Mouse (Mus musculus) adipocyte (in vitro differentiated cells): ENCODE results near the gene Pde1a.

Source experiments
- DNase-seq: peaks from one replicate; pipeline ENCODE4 v3.0.0-alpha.2; 2016; ENCODE audit warnings: low spot score

The Pde1a gene

DNA sequence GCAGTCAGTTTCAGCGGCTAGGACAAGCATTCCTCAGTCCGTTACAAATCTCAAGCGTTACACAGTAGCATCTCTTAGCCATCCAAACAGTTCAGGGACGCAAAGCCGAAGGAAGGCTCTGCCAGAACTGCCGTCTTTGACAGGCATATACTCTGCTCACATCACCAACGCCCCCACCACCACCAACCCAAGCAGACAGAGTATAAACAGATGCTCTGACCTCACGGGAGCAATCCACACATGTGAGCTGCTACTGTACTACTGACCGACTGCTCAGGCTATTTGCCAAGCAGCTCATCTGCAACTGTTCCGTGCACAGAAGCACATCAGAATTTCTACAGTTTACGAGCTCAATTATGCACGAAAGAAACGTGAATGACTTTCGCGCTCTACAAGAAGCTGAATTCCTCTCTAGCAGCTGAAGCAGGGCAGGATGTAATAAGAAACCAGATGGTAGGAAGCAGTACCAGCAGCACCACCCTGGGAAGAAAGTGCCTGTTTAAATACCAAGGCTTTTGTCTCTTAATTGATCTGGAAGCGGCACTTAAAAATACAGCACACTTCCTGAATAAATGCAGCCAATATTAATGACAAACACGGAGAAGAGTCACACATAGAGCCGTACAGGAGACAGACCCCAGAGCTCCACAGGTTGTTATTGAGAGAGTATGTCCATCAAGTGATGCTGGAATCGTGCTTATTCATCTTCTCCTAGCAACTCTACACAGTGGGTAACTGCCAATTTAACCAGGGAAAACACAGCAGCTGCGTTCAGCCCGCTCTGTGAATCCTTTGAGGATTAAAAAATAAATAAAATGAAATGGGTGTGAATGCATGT, at the start of gene Pde1a:
Gene Pde1a (minus strand): TSS at position 598 of the 838 bp plus-strand sequence.
- DNase-seq = no peak

DNA sequence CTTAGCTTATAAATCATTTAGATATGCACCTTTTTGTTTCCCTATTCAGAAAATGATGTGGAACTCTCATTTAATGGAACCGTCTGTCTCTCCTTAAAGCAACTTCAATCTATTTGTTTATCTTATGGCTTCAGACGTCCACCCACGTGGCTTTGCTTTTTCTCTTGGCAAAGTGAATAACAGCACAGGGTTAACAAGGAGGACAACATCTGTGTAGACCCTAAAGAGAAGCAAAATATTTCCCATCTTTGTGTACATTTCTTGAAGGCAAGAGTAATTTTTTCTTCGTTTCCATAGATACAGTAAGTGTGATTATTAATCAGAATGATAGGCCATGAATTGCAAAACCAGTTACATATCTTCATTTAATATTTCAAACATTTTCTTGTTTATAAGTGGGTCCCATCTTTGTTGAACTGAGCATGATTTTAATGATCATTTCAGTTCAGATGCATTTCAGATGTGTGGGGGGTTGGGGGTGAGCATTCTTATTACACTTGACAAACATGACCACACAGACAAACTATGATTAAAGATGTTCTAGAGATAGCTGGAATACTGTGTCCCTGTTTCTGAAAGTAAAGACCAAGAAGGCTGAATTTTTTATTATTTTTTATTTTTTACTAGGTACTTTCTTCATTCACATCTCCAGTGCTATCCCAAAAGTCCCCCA, 49.5 kb upstream of the Pde1a start:
- DNase-seq = no peak

DNA sequence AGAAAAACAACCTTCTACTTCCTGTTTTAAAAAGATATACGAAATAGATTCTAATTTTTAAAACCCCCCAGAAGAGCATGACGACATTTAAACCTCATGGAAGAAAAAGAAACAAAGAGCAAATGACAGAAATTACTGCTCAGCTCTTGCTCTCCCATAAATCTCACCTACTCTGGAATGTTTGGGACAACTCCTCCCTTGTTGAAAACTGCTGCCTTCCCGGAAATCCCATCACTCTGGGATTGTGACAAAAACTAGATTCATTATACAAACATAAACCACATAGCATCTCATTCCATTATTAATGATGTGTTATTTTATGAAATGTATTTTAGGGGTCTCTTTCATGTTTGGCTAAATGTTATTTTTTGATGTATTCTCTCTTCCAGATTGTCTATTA, 48.9 kb upstream of the Pde1a start:
- no peak for DNase-seq

DNA sequence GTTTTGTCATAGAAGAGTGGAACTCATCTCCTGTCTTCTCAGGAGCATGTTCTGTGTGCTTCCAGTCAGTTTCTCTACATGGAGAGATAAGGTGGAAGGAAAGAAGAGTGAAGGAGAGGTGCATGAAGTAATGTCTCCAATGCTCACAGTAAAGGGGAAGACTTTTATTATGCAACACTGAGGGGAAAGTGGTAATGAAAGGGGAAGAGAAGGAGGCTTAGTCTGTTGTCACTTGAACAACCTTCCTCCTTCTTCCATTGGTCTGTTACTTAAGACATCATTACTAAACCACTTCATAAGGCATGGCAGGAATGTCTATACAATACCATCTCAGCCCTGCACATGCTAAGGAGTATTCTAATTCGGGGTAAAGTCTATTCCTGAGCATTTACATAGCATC, 38.8 kb upstream of the Pde1a start:
- DNase-seq = no peak

DNA sequence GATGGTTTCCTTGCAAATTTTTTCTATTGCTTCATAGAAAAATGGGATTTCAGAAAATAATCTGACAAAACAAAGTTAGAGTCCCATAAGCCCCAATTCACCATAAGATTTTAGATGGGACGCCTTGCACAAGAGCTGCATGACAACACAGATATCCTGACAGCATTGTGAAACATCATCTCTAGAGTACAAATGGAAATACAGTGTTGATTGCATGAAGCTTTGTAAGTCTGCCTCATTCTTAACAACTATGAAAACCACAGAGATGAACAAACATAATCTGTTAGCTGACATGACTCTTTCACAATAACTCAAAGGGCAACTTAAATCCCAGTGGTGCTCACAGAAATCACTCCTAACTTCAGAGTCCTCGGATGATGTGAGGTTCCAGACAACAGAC, 29.5 kb upstream of the Pde1a start:
- DNase-seq = peak; percentile 45

DNA sequence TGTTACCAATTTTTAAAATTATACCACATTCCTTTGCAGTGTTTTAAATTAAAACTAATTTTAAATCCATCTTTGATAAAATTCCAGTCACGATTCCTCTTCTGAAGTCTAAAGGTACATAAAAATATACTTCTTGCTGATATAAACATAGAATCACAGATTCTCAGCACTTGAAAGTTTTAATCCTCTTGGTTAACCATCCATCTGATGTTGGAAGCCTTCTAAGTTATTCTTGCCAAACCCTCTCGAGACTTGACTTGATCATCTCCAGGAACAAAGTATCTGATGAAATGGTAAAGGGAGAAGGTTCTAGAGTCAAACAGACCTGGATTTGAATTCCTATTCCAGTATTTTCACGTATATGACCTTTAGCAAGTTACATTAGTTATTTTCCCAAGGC, 28.9 kb upstream of the Pde1a start:
- no peak for DNase-seq

DNA sequence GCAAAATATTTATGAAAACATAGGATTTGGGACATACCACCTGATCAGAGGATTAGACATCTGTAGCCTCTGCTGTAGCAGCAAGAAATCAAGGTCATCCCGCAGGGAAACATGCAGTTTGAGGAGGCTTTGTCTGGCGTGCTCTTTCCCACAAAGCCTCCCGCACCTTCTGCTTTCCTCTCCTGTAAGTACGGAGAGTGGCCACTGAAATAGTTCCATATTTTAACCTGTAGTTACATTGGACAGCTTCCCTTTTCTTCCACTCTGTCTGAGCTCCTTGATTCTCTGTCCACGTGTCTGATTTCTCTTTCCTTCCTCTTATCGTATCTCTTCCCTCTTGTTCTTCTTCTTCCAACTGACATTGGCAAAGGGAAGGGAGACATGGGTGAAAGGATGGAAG, 20.8 kb upstream of the Pde1a start:
- no peak for DNase-seq

DNA sequence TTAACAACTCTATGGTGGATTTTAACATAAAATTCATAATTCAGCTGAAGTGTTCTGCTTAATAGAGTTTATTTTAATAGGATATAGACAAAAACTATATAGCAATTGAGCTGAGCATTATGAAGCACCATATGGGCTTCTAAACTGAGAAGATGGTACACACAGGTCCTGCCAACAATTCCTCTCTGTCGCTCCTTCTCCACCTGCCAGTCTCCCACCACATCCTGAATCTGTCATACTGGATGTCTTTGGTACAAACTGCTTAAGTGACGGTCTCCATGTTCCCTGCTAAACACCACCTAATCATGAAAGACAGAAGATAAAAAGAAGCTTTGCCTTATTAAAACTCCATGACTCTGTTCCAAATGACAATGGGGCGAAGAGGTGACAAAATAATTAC, 20.1 kb upstream of the Pde1a start:
- no peak for DNase-seq

DNA sequence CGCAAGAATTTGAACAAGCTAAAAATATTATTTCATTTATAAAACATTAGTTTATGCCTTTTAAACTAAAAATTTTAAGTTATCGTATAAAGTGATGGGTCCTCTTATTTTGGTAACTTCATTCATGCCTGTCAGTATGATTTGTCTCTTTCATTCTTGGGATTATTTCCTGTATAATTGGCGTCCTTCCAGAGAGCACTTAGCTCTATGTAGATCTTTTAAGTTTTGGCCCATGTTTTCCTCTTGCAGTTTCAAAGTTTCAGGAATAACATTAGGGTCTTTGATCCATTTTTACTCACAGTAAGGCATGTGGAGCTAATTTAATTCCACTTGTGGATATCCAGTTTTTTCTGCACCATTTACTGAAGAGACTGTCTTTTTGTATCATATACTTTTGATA, 5.8 kb upstream of the Pde1a start:
- no peak for DNase-seq

DNA sequence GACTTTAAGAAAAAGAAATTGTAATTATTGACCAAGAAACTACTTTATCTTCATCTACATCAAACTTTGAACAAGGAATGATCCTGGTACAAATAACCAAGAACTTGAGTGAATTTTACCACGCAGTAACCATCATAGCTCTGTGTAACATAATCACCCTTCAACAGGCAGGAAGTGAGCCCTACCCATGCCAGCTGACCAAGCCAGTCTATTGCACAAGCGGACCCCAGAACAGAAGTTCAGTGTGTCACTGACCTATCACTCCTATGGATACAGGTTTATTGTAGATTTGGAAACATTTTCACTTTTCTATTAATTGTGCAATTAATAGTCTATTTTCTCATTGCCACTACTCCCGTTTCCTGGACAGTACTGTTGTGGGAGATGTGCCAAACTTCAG, 3.4 kb upstream of the Pde1a start:
- no peak for DNase-seq

DNA sequence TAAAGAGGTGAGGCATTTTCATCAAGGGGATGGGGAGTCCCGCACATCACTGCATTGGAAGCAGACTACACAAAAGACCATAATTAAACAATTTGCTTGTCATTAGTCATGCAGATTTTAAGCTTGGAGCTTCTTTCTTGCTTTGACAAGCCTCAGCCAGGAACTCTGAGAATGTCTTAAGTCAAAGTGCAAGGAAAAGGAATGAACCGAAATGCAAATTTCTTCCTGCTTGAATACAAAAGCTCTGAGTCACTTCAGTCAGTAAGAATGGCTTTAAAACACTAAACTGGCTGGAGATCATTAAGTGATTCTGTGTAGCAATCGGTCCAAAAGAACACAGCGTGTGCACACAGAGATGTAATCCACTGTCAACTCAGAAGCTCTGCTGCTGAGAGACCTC, 2.6 kb downstream of the Pde1a start:
- DNase-seq = no peak

DNA sequence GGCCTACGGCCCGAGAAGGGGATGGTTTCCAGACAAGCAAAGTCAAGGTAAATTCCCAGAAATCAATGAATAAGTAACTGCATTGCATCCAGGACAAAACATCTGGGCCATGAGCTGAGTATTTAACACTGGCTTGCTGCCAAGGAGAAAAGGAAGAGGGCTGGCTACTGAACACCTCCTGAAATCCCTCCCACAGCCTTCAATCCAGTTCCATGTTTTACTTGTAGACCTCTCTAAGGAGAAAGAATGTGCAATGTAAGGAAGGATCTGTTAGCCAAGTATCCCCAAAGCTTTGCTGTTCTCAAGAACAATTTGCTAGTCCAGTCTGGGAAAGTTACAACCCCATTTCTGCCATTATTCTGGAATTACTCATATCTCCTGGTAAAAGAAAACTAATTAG, 42.4 kb downstream of the Pde1a start:
- no peak for DNase-seq

DNA sequence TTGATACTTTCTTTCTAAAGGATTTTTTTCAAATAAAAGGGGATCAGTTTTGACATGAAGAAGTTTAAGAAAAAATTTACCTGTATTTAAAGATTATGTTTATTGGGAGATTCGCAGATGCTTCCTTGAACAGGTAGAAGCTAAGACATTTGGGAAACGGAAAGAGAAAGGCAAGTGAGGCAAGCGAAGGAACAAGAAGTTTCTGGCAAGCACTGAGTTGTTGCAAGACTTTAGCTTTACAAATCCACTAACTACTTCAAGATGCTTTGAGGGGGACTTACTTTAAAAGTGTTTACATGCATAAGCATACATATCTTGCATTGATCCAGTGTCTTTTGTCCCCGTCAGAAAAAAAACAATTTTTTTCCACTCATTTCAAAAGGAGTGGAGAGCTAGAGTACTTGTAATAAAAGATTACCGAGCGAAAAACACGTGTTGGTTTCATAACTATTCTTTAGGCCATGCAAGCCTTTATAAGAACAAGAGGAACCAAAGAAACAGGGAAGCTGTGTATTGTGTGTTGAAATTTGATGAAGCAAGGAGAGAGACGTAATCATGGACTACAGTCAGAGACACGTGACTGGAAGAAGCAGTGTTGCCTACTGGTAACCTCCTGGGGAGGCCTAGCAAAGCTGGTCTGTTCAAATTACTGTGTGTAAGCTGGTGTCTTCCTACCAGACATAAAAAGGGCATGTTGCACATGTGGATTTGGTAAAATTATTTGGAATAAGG, 49.0 kb downstream of the Pde1a start:
- DNase-seq = no peak

DNA sequence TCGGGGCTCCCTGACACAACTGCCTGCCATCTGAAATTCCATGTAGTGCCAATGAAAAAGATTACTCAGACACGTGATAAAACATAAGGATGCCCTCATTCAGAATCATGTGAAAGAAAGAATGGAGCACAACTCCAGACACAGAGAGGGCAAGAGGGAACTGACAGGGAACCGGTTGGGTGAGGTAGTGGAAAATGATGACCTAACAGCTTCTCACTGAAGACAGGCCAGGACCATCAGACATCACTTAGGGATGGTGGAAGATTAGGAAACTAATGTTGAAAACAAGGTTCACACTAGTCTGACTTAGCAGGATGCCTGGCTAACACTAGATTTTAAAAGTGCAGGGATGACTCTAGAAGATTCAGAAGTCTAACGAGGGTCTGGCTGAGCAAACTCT, 49.6 kb downstream of the Pde1a start:
- DNase-seq = no peak

DNA sequence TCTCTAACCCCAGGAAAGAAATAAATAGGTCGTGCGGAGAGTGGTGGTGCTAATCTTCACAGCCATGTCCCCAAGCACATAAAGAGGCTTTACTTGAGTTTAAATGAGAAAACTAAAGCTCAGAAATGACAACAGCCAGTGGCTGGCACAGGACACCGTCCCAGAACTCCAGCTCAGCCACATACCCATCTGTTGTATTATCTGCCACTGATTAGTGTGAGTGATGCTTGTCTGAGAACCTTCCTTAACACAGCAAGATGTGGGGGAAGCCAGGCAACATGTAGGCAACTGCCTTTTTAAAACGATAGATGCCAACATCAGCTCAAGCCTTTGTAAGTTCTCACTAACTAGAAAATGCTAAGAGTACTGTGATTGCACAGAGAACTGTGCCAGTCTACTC, 52.9 kb downstream of the Pde1a start:
- no peak for DNase-seq

DNA sequence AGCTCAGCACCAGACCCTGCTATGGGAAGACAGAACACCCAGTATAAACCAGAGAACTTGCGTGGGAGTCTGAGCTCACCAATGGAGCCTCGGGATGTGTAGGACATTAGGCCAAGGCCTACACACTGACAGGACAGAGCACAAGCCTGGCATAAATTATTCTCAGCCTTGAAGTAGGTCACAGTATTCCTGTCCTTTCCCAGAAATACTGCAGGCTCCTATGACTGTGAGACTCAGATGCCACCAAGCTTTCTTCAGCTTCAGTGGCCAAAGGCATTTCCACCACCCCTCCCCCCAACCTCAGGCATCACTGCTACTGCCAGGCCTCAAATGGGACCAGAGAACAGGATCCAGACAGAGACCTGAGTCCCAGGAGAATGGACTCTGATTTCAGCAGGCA, 54.7 kb downstream of the Pde1a start:
- DNase-seq = peak; percentile 19

DNA sequence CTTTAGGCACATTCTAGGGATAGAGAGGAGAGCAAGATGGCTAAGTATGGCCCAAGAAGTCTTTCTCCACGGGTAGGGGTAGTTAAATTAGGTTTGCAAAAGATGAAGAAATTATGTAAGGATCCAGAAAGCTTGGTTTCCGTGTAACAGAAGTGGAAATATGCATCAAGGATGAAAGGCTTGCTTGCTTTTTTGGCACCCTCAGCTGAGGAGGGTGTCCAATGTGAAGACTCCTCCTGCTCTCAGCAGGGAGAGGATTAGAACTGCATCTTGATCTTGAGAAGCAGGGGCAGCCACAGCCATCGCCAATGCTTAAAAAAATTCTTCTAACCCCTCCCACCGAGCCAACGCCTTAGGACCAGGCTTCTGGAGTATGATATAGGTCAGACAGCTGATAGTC, 55.2 kb downstream of the Pde1a start:
- no peak for DNase-seq

DNA sequence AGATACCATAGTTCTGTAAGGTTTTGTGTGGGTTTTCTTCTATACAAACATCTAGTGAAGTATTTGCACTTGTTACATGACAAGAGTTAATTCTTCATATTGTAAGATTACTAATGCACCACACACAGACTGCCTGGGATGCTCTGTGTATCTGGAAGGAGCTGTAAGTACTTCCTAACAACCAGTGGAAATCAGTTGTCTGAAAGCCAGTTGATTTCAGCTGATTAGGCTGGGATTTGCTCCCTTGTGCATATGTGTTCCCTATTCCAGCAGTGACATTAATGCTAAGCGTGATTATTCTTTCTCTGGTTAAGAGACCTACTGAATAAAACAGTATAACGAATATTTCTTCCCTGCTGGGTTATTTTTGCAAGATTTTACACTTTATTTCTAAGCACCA, 55.8 kb downstream of the Pde1a start:
- no peak for DNase-seq

DNA sequence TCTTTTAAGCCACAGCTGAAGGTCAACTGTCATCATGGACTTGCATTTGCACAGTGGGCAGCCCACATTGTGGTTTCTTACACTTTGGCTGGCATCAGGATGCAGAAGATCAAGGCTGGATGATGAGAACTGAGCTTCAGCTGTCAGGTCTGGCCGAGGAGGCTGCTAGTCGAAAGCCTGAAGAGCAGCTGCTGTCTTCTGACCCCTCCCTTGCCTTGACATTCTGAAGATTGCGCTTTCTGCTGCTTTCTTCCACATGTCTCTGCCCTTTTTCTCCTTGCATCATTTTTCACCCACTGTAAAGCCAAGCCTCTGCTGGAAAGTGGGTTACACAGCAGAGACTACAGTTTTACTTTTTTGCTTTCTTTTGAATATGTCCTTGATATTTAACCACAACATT, 59.5 kb downstream of the Pde1a start:
- no peak for DNase-seq

DNA sequence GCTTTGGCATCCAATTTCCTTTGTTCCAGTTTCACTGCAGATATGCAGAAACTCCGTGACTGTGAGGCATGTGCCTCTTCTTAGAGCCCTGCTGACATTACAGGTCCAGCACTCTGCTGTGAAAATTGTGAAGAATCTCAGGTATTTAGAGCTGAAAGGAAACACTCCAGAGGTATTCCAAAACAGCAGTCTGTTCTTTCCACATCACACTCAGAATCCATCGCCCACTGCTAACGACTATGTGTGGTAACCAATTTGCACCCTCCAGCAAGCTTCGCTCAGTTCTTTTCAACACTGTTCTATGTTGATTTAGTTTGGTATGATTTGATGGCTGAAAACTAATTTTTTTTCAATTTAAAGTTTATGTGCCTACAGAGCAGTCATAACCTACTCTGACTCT, 62.8 kb downstream of the Pde1a start:
- no peak for DNase-seq

DNA sequence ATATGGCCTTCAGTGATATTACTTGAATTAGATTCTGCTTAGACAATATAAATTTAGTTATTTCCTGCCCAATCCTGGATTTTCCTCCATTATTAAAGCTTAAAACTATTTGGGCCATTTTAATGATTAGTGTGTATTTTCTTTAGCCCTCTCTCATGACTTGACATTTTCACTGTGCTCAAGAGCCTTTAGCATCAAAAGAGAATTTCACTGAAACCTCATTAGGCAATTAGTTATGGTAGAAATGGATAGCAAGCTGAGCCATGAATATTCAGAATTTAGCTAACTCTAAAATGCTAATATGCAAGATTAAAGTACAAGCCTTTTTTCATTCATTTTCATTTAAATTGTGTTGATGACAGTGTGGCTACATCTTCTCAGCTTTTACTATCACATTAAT, 73.2 kb downstream of the Pde1a start:
- no peak for DNase-seq

DNA sequence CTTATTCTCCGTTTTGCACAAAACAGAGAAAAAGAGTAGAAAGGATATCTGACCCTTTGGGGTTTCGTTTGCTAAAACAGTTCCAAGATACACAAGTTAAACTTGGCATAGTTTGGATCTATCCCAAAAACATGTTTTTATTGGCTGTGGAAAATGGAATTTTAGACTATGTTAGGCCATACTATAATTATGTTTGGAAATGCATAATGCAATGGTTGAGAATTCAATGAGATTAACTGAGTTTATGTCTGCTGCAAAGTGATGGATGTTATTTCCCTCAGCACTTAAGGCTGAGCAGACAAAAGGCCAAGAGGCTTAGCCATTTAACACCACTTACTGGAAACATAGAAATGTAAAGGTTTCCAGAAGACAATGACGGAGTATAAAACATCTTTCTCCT, 75.2 kb downstream of the Pde1a start:
- DNase-seq = peak; percentile 76
